Mouse (Mus musculus): Measurements from ENCODE around the gene Scyl1. TPM values are rescaled to one million over a fixed set of nuclear protein-coding genes. Genes with fewer than 3 reads are reported as not detected.

The Scyl1 gene
- polyA plus RNA-seq, 1 experiment from 2014 or later = 64.6 TPM

DNA sequence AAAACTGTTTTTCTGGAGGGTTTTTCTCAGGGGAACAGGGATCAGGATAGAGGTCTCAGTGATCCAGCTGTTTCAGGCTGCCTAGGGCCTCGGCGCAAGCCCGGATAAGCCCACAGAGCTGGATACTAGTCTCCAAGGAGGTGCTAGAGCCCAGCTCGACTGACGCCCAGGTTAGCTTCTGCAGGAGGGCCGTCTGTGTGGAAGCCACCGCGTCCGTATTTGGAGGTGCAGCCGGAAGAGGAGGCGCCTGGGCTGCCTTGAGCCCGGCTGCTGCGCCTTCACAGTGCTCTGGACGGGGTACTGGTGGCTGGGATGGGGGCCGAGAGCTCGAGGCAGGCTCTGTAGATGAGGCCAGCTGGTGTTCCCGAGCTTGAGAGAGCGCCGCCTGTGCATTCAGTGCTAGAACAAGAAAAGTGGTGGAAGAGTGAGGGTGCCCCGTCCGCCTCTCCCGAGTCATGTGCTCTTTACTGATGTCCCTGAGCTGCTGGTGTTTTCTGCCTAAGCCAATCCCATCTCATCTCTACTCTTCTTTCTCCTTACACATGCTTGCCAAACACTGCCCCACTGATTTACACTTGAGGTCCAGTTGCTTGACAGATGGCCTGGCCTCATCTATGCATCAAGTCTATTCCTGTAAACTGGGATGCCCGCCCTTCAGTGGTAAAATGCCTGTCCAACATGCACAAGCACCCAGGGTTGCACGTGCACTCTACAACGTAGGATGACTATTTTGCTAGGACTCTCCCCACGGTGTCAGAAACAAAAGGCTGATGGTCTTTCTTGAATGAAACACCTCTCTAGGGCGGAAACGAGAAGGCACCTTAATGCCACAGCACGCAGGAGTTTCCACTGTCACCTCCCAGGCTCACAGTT lies 40.7 kb downstream of the Scyl1 start:
- peak overlapping the region; percentile 57; the same call in 1 of the 2 replicates for H3K4me3 ChIP-seq (ENCODE audit: low read depth, low read length)

DNA sequence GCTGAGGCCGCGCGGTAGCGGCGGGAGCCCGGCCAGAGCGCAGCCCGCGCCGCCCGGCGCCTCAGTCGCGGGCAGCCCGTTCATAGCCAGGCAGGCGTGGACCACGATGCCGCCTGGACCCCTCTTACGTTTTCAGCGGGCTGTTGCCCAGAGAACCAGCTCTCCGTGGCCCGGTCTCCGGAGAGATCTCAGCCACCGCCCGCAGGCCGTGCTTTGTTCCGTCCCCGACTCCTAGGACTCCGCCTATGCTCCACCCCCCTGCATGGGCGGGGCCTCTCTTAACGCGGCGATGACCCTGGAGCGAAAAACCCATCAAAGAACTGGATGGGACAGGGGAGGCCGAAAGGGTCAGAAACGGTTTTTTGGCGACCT lies 41.8 kb downstream of the Scyl1 start, which contains the start of gene Fam89b:
Fam89b (minus strand) TSS at position 210 of the 372 bp plus-strand sequence.
- H3K4me2 ChIP-seq (replicated peaks; ENCODE audit: low read depth, low read length) = peak within 1 kb of the TSS; percentile 90
- peaks cover 42% of the 10 kb centered on the region for H3K4me1 ChIP-seq (ENCODE audit: insufficient read depth, low read depth, low read length)
- H3K4me3 ChIP-seq (ENCODE audit: low read depth, low read length) = peak within 1 kb of the TSS; percentile 92
- H3K9me3 ChIP-seq (ENCODE audit: low read length) = no peaks in the 10 kb centered on the region
- peak within 1 kb of the TSS; percentile 91 for H3K27ac ChIP-seq (ENCODE audit: low read length)
- TF ChIP-seq CTCF (IDR thresholded peaks at IDR 0.05) (no peak), EP300 (IDR thresholded peaks at IDR 0.05) (no peak)
- peak within 1 kb of the TSS; percentile 91 for H3K9ac ChIP-seq (replicated peaks; ENCODE audit: low read depth)
- DNase-seq (ENCODE audit: low spot score) (peak; percentile 94), ATAC-seq (peak; percentile 69)
- no peaks in the 10 kb centered on the region for H3K27me3 ChIP-seq (replicated peaks; ENCODE audit: insufficient read depth, low read length)
- no peaks in the 10 kb centered on the region for H3K36me3 ChIP-seq (ENCODE audit: insufficient read depth, low read length)
- under 1% methylated on average over 37 of the region's 37 CpGs for WGBS

More for the DNA sequence above, 40.7 kb downstream of the Scyl1 start:
- H3K4me1 ChIP-seq (ENCODE audit: insufficient read depth, low read depth, low read length) = peaks cover 35% of the 10 kb centered on the region
- H3K36me3 ChIP-seq (ENCODE audit: insufficient read depth, low read length) = no peaks in the 10 kb centered on the region
- H3K9ac ChIP-seq (replicated peaks; ENCODE audit: low read depth) = 0 out of 2 replicates have a peak overlapping the region, but pooled peaks have one; percentile 29
- DNase-seq (ENCODE audit: low spot score) (no peak), ATAC-seq (no peak)
- H3K4me2 ChIP-seq (replicated peaks; ENCODE audit: low read depth, low read length) = peak overlapping the region; percentile 85
- no peak overlapping the region for H3K27ac ChIP-seq (ENCODE audit: low read length)
- TF ChIP-seq EP300 (IDR thresholded peaks at IDR 0.05) = no peak
- no peak for TF ChIP-seq CTCF (IDR thresholded peaks at IDR 0.05)
- no peaks in the 10 kb centered on the region for H3K9me3 ChIP-seq (ENCODE audit: low read length)
- 75% methylated on average over 27 of the region's 29 CpGs for WGBS
- H3K27me3 ChIP-seq (replicated peaks; ENCODE audit: insufficient read depth, low read length) = no peaks in the 10 kb centered on the region

DNA sequence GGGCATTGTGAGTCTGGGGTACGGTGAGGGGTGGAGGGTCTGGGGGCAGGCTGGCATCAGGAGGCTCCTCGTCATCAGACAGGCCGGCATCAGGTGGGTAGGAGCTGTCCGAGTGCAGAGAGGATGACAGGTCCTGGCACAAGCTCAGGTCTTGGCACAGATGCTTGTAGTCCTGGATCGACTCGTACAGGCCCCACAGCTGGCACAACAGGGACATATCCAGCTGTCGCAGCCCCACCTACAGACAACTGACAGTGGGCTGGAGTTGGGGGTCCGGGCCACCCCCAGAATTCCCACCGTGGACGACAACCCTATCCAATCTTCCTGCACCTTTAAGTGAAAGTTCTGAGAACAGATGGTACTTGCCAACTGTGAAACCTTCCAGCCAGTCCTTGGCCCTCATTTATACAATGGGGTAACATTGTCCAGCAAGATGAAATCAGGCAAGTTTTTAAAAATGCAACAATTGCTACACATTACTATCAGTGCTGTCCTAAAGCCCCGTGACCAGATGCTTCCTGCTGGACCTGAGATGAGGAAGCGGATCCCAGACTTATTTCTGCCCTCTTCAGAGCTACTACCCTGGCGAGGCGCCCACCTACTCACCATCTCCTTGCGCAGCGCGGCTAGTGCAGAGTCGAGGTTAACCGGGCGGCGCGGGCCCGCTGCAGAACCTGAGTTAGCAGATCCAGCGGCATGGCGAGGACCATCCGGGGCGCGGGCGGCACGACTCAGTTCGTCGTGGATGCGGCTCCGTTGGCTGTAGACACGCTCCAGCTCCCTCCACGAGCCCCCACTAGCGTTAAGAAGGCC lies 42.4 kb downstream of the Scyl1 start:
- no peak for TF ChIP-seq CTCF (IDR thresholded peaks at IDR 0.05)
- no peak for TF ChIP-seq EP300 (IDR thresholded peaks at IDR 0.05)
- H3K4me2 ChIP-seq (replicated peaks; ENCODE audit: low read depth, low read length) = peak overlapping the region; percentile 90
- H3K4me1 ChIP-seq (ENCODE audit: insufficient read depth, low read depth, low read length) = peaks cover 45% of the 10 kb centered on the region
- H3K4me3 ChIP-seq (ENCODE audit: low read depth, low read length) = peak overlapping the region; percentile 92
- 7% methylated on average over 37 of the region's 37 CpGs for WGBS
- H3K36me3 ChIP-seq (ENCODE audit: insufficient read depth, low read length) = no peaks in the 10 kb centered on the region
- H3K9ac ChIP-seq (replicated peaks; ENCODE audit: low read depth) = peak overlapping the region; percentile 91
- peak; percentile 8 for ATAC-seq
- peak; percentile 65 for DNase-seq (ENCODE audit: low spot score)
- H3K27me3 ChIP-seq (replicated peaks; ENCODE audit: insufficient read depth, low read length) = no peaks in the 10 kb centered on the region
- peak overlapping the region; percentile 91 for H3K27ac ChIP-seq (ENCODE audit: low read length)
- H3K9me3 ChIP-seq (ENCODE audit: low read length) = no peaks in the 10 kb centered on the region

DNA sequence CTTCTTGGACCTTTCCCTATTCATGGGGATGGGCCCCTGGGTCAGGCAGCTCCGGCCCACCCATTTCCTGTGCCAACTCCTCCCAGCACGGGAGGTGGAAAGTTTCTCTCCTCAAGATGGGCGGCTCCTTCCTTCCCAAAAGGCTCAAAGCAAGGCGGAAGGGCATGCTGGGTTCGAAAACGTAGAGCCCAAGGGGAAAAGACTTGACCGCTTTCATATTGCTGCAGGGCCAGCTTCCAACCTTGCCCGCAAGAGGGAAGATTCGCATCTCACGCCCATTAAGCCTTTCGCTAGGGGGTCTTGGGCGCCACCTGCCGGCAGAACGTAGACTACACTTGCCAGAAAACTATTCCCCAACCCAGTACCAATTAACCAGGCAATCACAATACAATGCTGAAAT lies 43.5 kb downstream of the Scyl1 start:
- TF ChIP-seq EP300 (IDR thresholded peaks at IDR 0.05) (peak; percentile 89), CTCF (IDR thresholded peaks at IDR 0.05) (peak; percentile 99)
- ATAC-seq = peak; percentile 10
- WGBS = 2% methylated on average over 14 of the region's 14 CpGs

DNA sequence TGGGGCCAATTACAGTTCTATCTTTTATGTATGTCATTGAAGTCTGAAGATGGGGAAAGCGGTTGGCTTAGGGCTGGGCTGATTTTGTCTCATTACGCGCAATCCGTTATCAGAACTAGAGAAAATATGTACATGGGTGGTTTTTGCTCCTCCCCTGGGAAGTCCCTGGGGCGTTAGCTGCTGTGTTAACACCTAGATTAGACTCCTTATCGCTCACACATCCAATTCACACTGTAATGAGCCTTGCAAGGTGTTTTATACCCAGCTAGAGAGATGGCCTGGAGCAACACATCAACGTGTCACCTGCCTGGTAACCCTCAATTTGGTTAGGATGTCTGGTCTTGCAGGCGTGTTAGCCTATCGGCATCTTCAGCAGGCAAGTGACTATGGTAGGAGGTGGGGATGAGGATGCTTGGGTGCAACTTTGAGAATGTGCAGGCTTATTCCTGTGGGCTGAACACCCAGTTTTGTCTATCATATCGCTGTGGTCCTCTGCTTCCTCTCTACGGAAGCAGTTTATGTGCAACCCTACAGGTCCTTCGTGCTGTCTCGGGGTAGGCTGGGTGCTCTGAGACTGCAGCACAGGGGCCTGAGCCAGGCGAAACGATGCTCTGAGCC lies 44.1 kb downstream of the Scyl1 start:
- DNase-seq (ENCODE audit: low spot score) (no peak), ATAC-seq (no peak)
- Histone ChIP-seq H3K9ac (replicated peaks; ENCODE audit: low read depth) (no peak overlapping the region), H3K4me1 (ENCODE audit: insufficient read depth, low read depth, low read length) (peaks cover 45% of the 10 kb centered on the region), H3K27me3 (replicated peaks; ENCODE audit: insufficient read depth, low read length) (no peaks in the 10 kb centered on the region), H3K9me3 (ENCODE audit: low read length) (no peaks in the 10 kb centered on the region), H3K27ac (ENCODE audit: low read length) (peak overlapping the region; percentile 84), H3K4me3 (ENCODE audit: low read depth, low read length) (peak overlapping the region; percentile 92), H3K36me3 (ENCODE audit: insufficient read depth, low read length) (no peaks in the 10 kb centered on the region), H3K4me2 (replicated peaks; ENCODE audit: low read depth, low read length) (peak overlapping the region; percentile 90)
- WGBS = 62% methylated on average over 15 of the region's 15 CpGs
- TF ChIP-seq CTCF (IDR thresholded peaks at IDR 0.05) (no peak), EP300 (IDR thresholded peaks at IDR 0.05) (no peak)

More for the DNA sequence above, 43.5 kb downstream of the Scyl1 start:
- Histone ChIP-seq H3K4me2 (replicated peaks; ENCODE audit: low read depth, low read length) (peak overlapping the region; percentile 90), H3K9ac (replicated peaks; ENCODE audit: low read depth) (no peak overlapping the region; the same call in 1 of the 2 replicates), H3K4me3 (ENCODE audit: low read depth, low read length) (peak overlapping the region; percentile 92), H3K27ac (ENCODE audit: low read length) (peak overlapping the region; percentile 84), H3K9me3 (ENCODE audit: low read length) (no peaks in the 10 kb centered on the region), H3K27me3 (replicated peaks; ENCODE audit: insufficient read depth, low read length) (no peaks in the 10 kb centered on the region), H3K4me1 (ENCODE audit: insufficient read depth, low read depth, low read length) (peaks cover 45% of the 10 kb centered on the region), H3K36me3 (ENCODE audit: insufficient read depth, low read length) (no peaks in the 10 kb centered on the region)
- DNase-seq (ENCODE audit: low spot score) = peak; percentile 93
